Mouse (Mus musculus) CD4-positive helper T cell, adult 2 months (primary cell): ENCODE data around the gene Wnt3a.
A peak's percentile ranks its signal among the peaks of the same experiment; 100 is the strongest.
"Not testable (repeated sequence)": the region's sequence is repeated elsewhere in the genome, so short reads cannot be mapped to it uniquely, and the experiment has no call there.

Source experiments
- DNase-seq: peaks from one replicate; pipeline ENCODE4 v3.0.0-alpha.2; 2012; ENCODE audit warnings: low read depth, missing footprints, low spot score

The Wnt3a gene

GRCm38 (mm10) chr11:59221604-59222003 is 68.9 kb downstream of the Wnt3a start:
- DNase-seq: no peak

- peak; percentile 60 for DNase-seq
Observed at GRCm38 (mm10) chr11:59219064-59219463, 71.5 kb downstream of the Wnt3a start.

GRCm38 (mm10) chr11:59218389-59218998 is 72.1 kb downstream of the Wnt3a start:
- DNase-seq: no peak

- no peak for DNase-seq
Observed at GRCm38 (mm10) chr11:59216955-59217354, 73.6 kb downstream of the Wnt3a start.

DNA sequence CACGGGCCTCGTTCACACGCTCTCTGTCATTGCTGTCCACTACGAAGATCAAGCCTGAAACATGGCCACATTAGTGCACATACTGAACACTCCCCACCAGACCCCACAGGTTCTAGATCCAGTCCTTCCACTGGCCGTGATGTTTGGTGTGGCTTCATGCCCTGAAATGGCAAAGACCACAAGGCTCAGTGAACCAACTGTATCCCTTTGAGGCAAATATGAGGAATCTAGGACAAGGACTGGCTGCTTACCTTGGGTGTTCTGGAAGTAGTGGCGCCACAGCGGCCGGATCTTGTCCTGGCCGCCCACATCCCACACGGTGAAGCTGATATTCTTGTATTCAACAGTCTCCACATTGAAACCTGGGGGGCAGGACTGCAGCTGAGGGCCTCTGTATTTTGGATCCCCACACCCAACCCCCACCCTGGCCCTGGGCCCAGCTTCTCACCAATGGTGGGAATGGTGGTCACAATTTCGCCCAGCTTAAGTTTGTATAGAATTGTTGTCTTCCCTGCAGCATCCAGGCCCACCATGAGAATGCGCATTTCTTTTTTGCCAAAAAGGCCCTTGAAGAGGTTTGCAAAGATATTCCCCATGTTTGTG is 77.6 kb downstream of the Wnt3a start:
- DNase-seq: no peak

DNA sequence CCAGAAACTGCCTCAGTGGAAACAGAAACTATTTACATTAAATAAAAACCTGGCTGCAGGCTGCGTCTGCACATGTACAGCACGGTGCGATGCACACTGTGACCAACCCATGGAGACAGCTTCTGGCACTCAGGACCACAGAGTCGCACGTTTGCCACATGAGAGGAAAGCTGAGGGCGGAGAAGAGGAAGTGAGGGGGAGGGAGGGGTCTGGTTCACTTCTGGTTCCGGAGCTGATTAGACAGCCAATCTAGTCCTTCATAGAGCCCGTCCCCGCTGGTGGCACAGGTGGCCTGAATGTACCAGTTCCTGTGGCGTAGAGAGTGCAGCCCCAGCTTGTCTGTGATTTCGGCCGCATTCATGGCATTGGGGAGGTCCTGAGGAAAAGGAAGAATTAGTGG is 78.2 kb downstream of the Wnt3a start:
- DNase-seq: peak; percentile 86

GRCm38 (mm10) chr11:59211561-59211960 is 79.0 kb downstream of the Wnt3a start:
- not testable (repeated sequence) for DNase-seq

DNA sequence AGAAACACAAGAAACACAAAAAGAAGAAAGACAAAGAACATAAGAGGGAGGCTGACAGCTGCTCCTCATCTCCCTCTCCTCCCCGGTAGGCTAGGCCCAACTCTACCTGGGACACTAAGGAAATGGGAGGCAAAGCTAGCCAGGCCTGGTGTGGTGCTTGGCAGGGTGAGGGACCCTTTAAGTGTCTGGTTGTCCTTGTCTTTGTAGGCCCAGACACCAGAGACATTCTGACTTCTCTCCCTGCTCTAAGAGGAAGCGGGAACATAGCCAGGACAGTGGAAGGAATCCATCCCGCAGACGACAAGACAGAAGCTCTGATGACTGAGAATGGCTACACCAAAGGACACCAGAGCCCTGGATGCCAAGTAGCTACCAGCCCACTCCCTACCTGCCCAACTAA is 80.5 kb downstream of the Wnt3a start:
- no peak for DNase-seq

DNA sequence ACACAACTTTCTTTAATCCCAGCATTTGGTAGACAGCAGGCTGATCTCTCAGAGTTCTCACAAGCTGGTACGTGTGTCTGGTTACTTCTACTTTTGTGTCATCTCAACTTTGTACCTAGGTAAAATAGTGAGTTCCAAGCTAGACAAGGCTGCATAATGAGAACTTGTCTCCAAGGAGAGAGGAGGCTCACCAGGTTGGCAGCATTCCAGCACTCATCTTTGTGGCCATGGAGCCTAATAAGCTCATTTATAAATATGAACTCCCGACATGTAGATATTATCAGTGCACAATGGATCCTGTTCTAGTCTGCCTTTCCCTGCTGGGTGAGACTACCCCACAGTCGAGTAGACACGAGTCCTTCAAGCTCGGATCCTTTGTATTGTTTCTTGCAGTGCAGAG is 81.0 kb downstream of the Wnt3a start:
- DNase-seq: no peak

DNA sequence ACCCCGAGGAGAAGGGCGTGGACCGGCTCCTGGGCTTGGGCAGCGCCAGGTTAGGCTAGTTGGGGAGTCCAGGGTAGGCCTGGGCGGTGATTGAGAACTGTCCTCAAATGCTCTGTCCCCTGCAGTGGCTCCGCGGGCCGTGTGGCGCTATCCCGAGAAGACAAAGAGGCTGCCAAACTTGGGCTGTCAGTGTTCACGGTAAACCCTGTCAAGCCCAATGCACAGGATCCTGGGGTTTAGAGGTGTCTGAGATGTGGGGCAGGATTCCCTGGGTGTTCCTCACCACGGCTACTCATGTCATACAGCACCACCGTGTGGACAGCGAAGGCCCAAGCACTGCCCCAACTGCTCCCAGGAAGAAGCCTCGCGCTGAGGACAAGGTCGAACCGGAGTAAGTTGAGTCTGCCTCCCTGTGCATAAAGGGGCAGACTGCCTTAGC is 81.5 kb downstream of the Wnt3a start:
- DNase-seq: peak; percentile 67

GRCm38 (mm10) chr11:59208153-59208831 is 82.3 kb downstream of the Wnt3a start, which contains the start of gene 2310033P09Rik:
2310033P09Rik (plus strand) TSS chr11:59208321.
- peak; percentile 97 for DNase-seq

DNA sequence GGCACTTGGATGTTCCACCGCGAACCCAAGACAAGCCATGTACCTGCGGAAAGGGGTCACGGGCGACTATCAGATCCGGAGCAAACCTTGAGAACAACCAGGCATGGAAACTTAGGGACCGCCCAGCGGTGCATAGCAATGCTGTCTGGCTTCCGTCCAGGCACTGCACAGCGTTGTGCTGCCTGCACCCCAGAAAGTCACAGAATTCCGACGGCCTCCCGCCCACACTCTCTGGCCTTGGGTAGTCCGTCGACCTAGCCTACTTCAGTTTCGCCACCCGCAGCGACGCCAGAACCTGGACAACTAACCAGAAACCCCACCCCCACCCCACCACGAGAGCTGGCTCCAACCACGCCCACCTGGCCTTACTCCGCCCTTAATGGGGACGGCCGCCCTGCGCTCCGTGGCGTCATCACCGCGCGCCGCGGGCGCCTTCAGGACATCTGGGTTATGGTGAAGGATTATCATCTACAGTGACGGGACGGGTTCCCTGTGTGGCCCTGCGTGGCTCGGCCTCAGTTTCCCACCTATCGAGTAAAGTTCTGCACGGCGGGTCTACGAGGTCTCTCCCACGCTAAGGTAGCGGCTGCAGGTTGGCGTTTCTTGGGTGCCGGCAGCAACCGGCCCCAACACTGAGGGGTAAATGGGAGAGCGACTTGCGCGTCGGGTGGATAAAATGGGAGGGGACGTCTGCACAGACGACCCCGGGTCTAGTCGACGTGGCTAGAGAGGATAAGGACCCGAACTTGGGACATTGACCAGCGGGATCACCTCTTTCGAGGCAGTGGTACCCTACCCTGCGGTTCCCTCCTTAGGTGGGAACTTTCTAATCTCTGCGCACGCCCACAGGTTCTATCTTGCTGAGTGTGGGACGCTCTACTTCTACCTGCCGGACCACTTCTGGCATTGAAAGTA is 88.2 kb downstream of the Wnt3a start, which contains the start of gene Mrpl55:
Gene Mrpl55 (plus strand): TSS at position 406 of the 915 bp plus-strand sequence.
- peak; percentile 96 for DNase-seq

GRCm38 (mm10) chr11:59201216-59202002 is 89.1 kb downstream of the Wnt3a start:
- no peak for DNase-seq
